Mouse (Mus musculus) layer of hippocampus, adult 6 months (tissue): ENCODE results near the gene Faap100. TPM values are rescaled to one million over a fixed set of nuclear protein-coding genes. Genes with fewer than 3 reads are reported as not detected.

Experiments used
- long read RNA-seq, 2 experiments: library from polyadenylated mRNA; unstranded; transcript quantifications; one replicate each; pipeline ENCODE4 v2.0.0; 2019 to 2020
- microRNA-seq: library from miRNA; unstranded; fragments of <30 nt; microRNA quantifications from one replicate; pipeline ENCODE4 v1.2.0, GENCODE M21; 2020
- polyA plus RNA-seq: library from polyadenylated mRNA; unstranded; fragments of <200 nt; fragmentation: Nextera tagmentation; gene quantifications from 2 replicates; pipeline ENCODE4 v1.2.3, GENCODE M21; 2021

The Faap100 gene
- 8.4 and 9.4 TPM in 2 replicates for polyA plus RNA-seq
- long read RNA-seq, experiment 1, transcript Faap100-201 (10 exons, 3,193 nt): major isoform, 12 of 18 reads
- long read RNA-seq, experiment 1, partial matches to known transcripts: 2 of 18 reads
- long read RNA-seq, experiment 1, other reads (novel, unspliced or antisense): 3 of 18 reads
- long read RNA-seq, experiment 2, transcript Faap100-204 (9 exons, 3,766 nt): minor isoform, 8 of 94 reads
- long read RNA-seq, experiment 2, transcript Faap100-201 (10 exons, 3,193 nt): major isoform, 56 of 94 reads
- long read RNA-seq, experiment 2, partial matches to known transcripts: 13 of 94 reads
- long read RNA-seq, experiment 2, other reads (novel, unspliced or antisense): 14 of 94 reads

GRCm38 (mm10) chr11:120378611-120379540, at the start of gene Faap100:
Gene Faap100 (minus strand): TSS chr11:120378764.

DNA sequence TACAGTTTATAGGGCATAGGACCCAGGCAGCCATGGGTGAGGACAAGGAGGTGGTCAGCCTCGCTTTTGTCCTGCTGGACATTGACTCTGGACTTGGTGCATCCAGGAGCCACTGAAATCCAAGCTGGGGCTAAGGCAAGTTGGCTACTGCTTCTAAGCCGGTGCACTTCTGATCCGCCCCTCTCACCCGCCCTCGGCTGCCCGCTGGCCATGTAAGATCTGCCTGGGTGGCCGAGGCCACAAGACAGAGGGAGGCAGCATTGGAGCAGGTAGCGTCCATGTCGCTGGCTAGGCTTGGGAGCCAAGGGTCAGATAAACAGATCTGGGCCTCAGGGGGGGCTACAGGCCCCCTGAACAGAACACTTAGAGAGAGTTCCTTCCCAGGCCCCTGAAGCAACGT, 17.3 kb downstream of the Faap100 start, which contains the start of gene Fscn2:
Gene Fscn2, plus strand, starts transcription at position 240 of the 400 bp plus-strand sequence.

DNA sequence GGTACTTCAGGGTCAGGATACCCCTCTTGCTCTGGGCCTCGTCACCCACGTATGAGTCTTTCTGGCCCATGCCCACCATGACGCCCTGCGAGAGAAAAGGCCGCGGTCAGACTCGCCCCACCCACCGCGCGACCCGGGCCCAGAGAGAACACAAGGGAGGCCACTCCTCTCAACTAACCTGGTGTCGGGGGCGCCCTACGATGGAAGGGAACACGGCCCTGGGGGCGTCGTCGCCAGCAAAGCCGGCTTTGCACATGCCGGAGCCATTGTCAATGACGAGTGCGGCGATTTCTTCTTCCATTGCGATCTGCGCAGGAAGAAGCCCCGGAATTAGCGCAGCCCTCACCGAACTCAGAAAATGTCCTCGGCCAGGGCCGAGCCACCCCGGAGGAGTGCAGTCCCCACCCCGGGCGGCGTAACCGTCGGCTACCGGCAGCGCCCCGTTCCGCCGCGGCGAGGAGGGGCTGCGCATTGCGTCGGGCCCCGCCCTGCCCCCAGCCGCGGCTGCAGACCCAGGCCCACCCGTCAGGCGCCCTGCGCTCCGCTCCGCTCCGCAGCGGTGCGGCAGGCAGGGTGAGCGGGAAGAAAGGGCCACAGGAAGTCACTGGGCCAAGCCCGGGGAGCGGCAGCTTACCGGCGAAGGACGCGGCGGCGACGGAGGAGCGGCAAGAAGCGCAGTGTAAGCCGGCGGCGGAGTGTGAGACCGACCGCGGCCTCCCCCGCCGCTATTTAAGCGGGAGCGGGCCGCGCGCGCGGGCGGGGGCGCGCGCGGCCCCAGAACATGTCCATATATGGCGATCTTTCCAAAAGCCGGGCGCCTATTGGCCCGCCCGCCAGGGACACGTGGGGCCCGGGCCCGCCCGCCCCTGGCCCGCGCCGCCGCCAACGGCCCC, 30.5 kb downstream of the Faap100 start, which contains the start of gene Actg1:
Gene Actg1, minus strand, starts transcription at position 752 of the 893 bp plus-strand sequence.

Small RNA genes within 50 kb of the gene (microRNA-seq; reads per million reads assigned to microRNA genes)
- gene Gm23419 (not detected), gene Mir6935 (0.86 reads per million)

Other genes starting within 250 kb of the Faap100 start
- 28.6 and 32.4 TPM in 2 replicates for gene Slc38a10, start 227.4 kb downstream of the Faap100 start, polyA plus RNA-seq
- gene Bahcc1, start 145.8 kb downstream of the Faap100 start, polyA plus RNA-seq: 1.1 and 1.6 TPM in 2 replicates
- gene Actg1, start 30.2 kb downstream of the Faap100 start, polyA plus RNA-seq: 2,332 and 2,802 TPM in 2 replicates
- 1.6 TPM in 2 replicates for gene Fscn2, start 17.2 kb downstream of the Faap100 start, polyA plus RNA-seq
- 5.8 and 6.1 TPM in 2 replicates for gene Nploc4, start 58.9 kb upstream of the Faap100 start, polyA plus RNA-seq
- gene Tspan10, start 63.9 kb upstream of the Faap100 start, polyA plus RNA-seq: 0.21 TPM in 1 of 2 replicates, not detected in the other
- gene Pde6g, start 74.7 kb upstream of the Faap100 start, polyA plus RNA-seq: 0.58 and 1.0 TPM in 2 replicates
- gene Oxld1, start 79.3 kb upstream of the Faap100 start, polyA plus RNA-seq: 31.7 and 34.6 TPM in 2 replicates
- 29.5 and 39.5 TPM in 2 replicates for gene Ccdc137, start 79.4 kb upstream of the Faap100 start, polyA plus RNA-seq
- gene Arl16, start 88.8 kb upstream of the Faap100 start, polyA plus RNA-seq: 87.8 and 95.3 TPM in 2 replicates
- 104 and 110 TPM in 2 replicates for gene Mrpl12, start 105.8 kb upstream of the Faap100 start, polyA plus RNA-seq
- 13.3 and 13.5 TPM in 2 replicates for gene Slc25a10, start 113.1 kb upstream of the Faap100 start, polyA plus RNA-seq
- 0.06 TPM in 1 of 2 replicates, not detected in the other for gene Gcgr, start 151.9 kb upstream of the Faap100 start, polyA plus RNA-seq
- gene Mcrip1, start 171.0 kb upstream of the Faap100 start, polyA plus RNA-seq: 224 and 238 TPM in 2 replicates
- not detected in 2 replicates for gene Ppp1r27, start 172.4 kb upstream of the Faap100 start, polyA plus RNA-seq
- 126 and 135 TPM in 2 replicates for gene P4hb, start 194.5 kb upstream of the Faap100 start, polyA plus RNA-seq
- 199 and 207 TPM in 2 replicates for gene Arhgdia, start 202.9 kb upstream of the Faap100 start, polyA plus RNA-seq
- gene Alyref, start 219.6 kb upstream of the Faap100 start, polyA plus RNA-seq: 8.1 and 9.0 TPM in 2 replicates
- gene Anapc11, start 219.7 kb upstream of the Faap100 start, polyA plus RNA-seq: 89.9 and 107 TPM in 2 replicates
- 2.9 and 3.2 TPM in 2 replicates for gene Npb, start 229.7 kb upstream of the Faap100 start, polyA plus RNA-seq
- gene Pcyt2, start 239.2 kb upstream of the Faap100 start, polyA plus RNA-seq: 107 and 110 TPM in 2 replicates
- 18.0 and 18.2 TPM in 2 replicates for gene Sirt7, start 246.5 kb upstream of the Faap100 start, polyA plus RNA-seq